Mouse (Mus musculus) heart, embryonic 11.5 days (tissue): ENCODE measurements around the gene Adra1b. TPM values are rescaled to one million over a fixed set of nuclear protein-coding genes. Genes with fewer than 3 reads are reported as not detected.

ENCODE experiments used
- ATAC-seq: fragments of 200-750 bp; cut with Nextera tagmentation; replicated peaks from 2 replicates; pipeline ENCODE4 v1.8.0; 2017; ENCODE audit warnings: moderate library complexity; ENCODE audit not compliant: insufficient number of reproducible peaks, low FRiP score, low TSS enrichment
- H3K27ac ChIP-seq: fragments of 300-500 bp; sonication (generic); 2 replicates; pipeline ENCODE4 v1.5.1; 2014; ENCODE audit warnings: mild to moderate bottlenecking, low read depth, low read length
- H3K27me3 ChIP-seq: fragments of 300-500 bp; sonication (generic); 2 replicates; pipeline ENCODE4 v1.6.1; 2014; ENCODE audit warnings: mild to moderate bottlenecking, low read length, mixed read lengths; ENCODE audit not compliant: control insufficient read depth, insufficient read depth
- H3K36me3 ChIP-seq: fragments of 300-500 bp; sonication (generic); 2 replicates; pipeline ENCODE4 v1.6.1; 2014; ENCODE audit warnings: mild to moderate bottlenecking, low read length, moderate library complexity, mixed read lengths; ENCODE audit not compliant: control insufficient read depth, insufficient read depth
- H3K4me1 ChIP-seq: fragments of 300-500 bp; sonication (generic); 2 replicates; pipeline ENCODE4 v1.6.1; 2014; ENCODE audit warnings: low read length; ENCODE audit not compliant: control insufficient read depth, insufficient read depth
- H3K4me2 ChIP-seq: fragments of 300-500 bp; sonication (generic); 2 replicates; pipeline ENCODE4 v1.6.1; 2014; ENCODE audit warnings: mild to moderate bottlenecking, moderate library complexity
- H3K4me3 ChIP-seq: fragments of 300-500 bp; sonication (generic); 2 replicates; pipeline ENCODE4 v1.5.1; 2014; ENCODE audit warnings: low read depth, low read length
- H3K9ac ChIP-seq: fragments of 300-500 bp; sonication (generic); 2 replicates; pipeline ENCODE4 v1.6.1; 2014; ENCODE audit warnings: mild to moderate bottlenecking, low read depth, low read length, moderate library complexity
- H3K9me3 ChIP-seq: fragments of 300-500 bp; sonication (generic); replicated peaks from 2 replicates; pipeline ENCODE4 v1.6.1; 2016; ENCODE audit warnings: low read length; ENCODE audit not compliant: control insufficient read depth
- WGBS: fragments of 180-500 bp; shearing (Covaris S2); extraction: QIAGEN DNeasy Blood & Tissue Kit; methylation state at CpG from one replicate; pipeline ENCODE4 v1.1.7; 2014; ENCODE audit not compliant: insufficient replicate concordance; 5-methylcytosine and 5-hydroxymethylcytosine counted together
- polyA plus RNA-seq: library from polyadenylated mRNA; unstranded; fragments of >200 nt; fragmentation: Nextera tagmentation; extraction: Ambion mirVana; gene quantifications from 2 replicates; pipeline ENCODE4 v1.2.1, GENCODE M21; 2014

The Adra1b gene
- polyA plus RNA-seq, 1 experiment from 2014 or later, result 2.3 TPM

DNA sequence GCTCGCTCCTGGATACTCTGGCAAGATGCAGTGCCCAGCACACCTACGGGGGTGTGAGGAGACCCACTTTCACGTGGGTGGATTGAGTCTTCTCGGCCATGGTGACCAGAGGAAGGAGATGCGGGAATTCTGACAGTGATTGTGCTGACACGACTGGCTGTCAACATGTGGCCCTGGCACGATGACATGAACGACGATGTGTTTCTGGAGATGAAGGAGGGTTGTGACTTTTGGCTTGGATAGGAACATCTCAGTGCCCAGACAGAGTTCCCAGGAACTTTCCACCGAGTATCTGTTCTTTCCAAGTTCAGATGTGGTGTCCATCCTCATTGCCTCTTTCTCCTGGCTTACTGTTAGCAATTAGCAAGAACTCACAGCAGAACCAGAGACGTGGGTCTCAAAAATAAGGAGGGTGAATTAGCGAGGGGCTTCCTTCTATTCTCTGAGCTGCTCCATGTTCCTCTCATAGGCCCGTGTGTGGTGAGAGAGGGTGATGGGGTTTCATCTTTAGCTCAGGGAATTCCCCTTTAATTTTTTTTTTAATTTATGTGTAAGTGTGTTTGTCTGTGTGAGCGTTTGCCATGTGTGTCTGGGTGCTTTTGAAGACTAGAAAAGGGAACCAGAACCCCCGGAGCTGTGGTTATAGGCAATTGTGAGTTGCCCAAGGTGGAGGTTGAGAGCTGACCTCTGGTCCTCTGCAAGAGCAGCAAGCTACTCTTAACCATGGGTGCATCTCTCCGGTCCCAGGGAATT is 11.3 kb upstream of the Adra1b start:
- no peaks in the 10 kb centered on the region for H3K36me3 ChIP-seq
- H3K27ac ChIP-seq, result no peak overlapping the region
- no peak overlapping the region for H3K4me3 ChIP-seq
- no peak for ATAC-seq
- no peaks in the 10 kb centered on the region for H3K9me3 ChIP-seq
- 0 out of 2 replicates have a peak, but pooled peaks cover 4% of the 10 kb centered on the region for H3K4me1 ChIP-seq
- H3K27me3 ChIP-seq, result no peaks in the 10 kb centered on the region
- no peak overlapping the region for H3K9ac ChIP-seq
- no peak overlapping the region for H3K4me2 ChIP-seq
- 71% methylated on average over 16 of the region's 16 CpGs for WGBS

DNA sequence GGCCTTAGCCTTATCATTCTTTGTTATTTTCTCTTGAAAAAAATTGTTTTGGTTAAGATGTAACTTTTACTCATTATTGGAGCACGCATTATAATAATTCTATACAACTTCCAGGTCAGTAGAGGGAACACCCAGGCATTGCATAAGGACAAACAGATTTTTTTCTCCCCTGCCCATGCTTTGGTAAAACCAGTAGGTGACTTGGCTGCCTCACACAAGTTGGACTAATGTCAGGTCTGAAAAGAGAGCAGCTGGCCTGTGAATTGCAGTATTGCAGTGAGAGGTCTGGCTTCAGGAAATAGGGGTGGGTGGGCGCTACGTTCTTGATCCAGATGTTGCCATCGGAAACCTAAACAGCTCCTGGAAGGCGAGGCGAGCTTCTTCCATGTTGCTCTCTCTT is 10.6 kb upstream of the Adra1b start:
- no peaks in the 10 kb centered on the region for H3K27me3 ChIP-seq
- 0 out of 2 replicates have a peak, but pooled peaks cover 4% of the 10 kb centered on the region for H3K4me1 ChIP-seq
- no peak overlapping the region for H3K4me2 ChIP-seq
- 72% methylated on average over 6 of the region's 6 CpGs for WGBS
- ATAC-seq, result no peak
- no peak overlapping the region for H3K9ac ChIP-seq
- H3K36me3 ChIP-seq, result no peaks in the 10 kb centered on the region
- no peaks in the 10 kb centered on the region for H3K9me3 ChIP-seq
- H3K27ac ChIP-seq, result no peak overlapping the region
- H3K4me3 ChIP-seq, result no peak overlapping the region

DNA sequence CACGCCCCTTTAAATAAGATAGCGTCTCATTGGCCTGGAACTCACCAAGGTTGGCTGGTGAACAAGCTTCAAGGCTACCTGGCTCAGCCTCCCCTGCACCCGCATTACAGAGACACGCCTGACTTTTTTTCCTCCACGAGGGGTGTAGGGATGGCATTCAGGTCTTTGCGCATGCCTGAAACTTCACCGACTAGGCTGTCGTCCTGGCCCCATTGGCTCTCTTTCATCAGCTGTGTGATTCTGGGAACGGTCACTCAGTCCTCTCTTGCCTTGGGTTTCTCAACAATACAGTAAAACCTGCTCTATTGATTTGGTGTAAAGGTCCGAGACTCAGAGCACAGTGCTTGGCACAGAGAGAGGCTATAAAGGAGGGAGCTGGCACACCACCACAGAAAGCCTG is 2.3 kb upstream of the Adra1b start:
- H3K36me3 ChIP-seq, result no peaks in the 10 kb centered on the region
- no peak overlapping the region for H3K9ac ChIP-seq
- no peaks in the 10 kb centered on the region for H3K27me3 ChIP-seq
- no peak overlapping the region for H3K4me3 ChIP-seq
- H3K4me2 ChIP-seq, result no peak overlapping the region
- H3K27ac ChIP-seq, result no peak overlapping the region
- WGBS, result 72% methylated on average over 10 of the region's 10 CpGs
- no peaks in the 10 kb centered on the region for H3K4me1 ChIP-seq
- no peaks in the 10 kb centered on the region for H3K9me3 ChIP-seq
- ATAC-seq, result no peak

DNA sequence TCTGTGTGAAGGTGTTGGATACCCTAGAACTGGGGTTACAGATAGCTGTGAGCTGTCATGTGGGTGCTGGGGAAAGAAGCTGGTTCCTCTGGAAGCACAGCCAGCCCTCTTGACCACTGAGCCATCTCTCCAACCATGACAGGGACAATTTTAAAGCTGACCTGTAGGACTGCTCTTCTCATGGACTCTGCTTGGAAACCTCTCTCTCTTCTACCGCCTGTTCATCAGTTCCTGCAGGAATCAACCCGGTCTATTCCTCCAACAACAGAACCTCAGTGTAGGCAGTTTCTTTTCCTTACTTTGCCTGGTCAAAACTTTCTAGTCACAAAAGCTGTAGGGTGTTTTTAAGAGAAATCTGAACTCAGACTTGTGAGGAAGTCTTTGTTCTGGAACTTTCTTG is 1.3 kb downstream of the Adra1b start:
- Histone ChIP-seq H3K4me1 (no peaks in the 10 kb centered on the region), H3K36me3 (no peaks in the 10 kb centered on the region), H3K4me3 (no peak overlapping the region), H3K9me3 (no peaks in the 10 kb centered on the region), H3K9ac (no peak overlapping the region), H3K27ac (no peak overlapping the region), H3K27me3 (no peaks in the 10 kb centered on the region), H3K4me2 (no peak overlapping the region)
- ATAC-seq, result no peak
- 82% methylated on average over 2 of the region's 2 CpGs for WGBS

DNA sequence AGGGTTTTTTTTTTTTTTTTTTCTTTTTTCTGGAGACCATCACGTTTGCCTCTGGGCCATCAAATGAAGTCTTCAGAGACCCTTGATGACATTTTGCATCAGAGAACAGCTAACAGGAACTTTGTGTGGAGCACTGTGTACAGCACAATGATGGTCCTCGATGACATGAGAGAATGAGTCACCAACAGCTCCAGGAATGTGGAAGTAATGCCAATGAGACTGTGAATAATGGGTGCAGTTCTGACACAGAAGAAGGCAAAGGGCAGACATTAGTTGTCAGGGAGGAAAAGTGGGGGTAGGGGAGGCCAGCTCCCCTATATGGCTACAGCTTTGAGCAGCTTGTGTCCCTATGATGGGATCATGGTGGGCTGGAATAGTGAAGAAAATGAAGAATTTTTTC is 5.7 kb downstream of the Adra1b start:
- Histone ChIP-seq H3K4me2 (no peak overlapping the region), H3K4me3 (no peak overlapping the region), H3K9ac (no peak overlapping the region), H3K4me1 (no peaks in the 10 kb centered on the region; the same call in 1 of the 2 replicates), H3K9me3 (no peaks in the 10 kb centered on the region), H3K27me3 (no peaks in the 10 kb centered on the region), H3K36me3 (no peaks in the 10 kb centered on the region), H3K27ac (no peak overlapping the region)
- no peak for ATAC-seq
- WGBS, result 59% methylated on average over 2 of the region's 2 CpGs

DNA sequence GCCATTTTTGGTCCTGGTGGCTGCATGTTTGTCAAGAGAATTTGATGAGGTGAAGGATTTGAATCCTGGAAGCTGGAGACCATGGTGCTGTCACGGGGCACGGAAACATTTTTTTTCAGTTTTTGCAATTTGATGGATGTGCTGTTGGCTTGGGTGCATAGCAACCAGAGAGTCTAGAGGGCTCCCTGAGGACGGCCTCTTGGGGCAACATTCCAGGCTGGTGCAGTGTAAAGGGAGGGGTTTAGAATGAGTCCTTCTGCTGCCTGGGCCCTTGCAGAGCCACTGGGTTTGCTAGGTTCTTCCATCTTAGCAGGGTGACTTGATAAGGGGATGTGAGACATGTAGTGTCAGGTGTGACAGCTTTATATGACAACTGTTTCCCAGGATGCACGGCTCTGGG is 8.5 kb downstream of the Adra1b start:
- Histone ChIP-seq H3K9me3 (no peaks in the 10 kb centered on the region), H3K36me3 (no peaks in the 10 kb centered on the region), H3K4me2 (no peak overlapping the region), H3K9ac (no peak overlapping the region), H3K4me3 (no peak overlapping the region), H3K27me3 (no peaks in the 10 kb centered on the region), H3K4me1 (peaks cover 5% of the 10 kb centered on the region), H3K27ac (no peak overlapping the region)
- WGBS, result 57% methylated on average over 4 of the region's 4 CpGs
- ATAC-seq, result no peak

DNA sequence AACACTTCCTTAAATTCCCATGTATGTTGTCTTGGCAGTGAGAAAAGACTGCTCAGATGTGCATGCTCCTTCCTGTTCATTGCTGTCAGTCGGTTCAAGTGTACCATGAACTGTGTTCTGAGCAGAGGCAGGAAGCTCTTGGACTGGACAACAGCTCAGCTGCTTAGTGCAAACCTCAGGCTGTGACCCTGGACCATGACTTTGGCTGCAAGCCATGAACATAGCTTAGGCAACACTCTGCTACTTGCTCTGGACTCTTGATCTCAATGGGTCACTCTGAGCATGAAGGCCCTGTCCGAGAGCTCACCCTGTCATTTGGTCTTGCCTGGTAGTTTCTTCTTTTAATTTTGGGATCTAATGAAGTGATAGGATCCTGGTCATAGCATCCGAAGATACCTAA is 9.6 kb downstream of the Adra1b start:
- Histone ChIP-seq H3K4me2 (no peak overlapping the region), H3K9me3 (no peaks in the 10 kb centered on the region), H3K4me3 (no peak overlapping the region), H3K9ac (no peak overlapping the region), H3K27ac (no peak overlapping the region), H3K27me3 (no peaks in the 10 kb centered on the region), H3K4me1 (peaks cover 5% of the 10 kb centered on the region), H3K36me3 (no peaks in the 10 kb centered on the region)
- WGBS, result 78% methylated on average over 3 of the region's 3 CpGs
- no peak for ATAC-seq

DNA sequence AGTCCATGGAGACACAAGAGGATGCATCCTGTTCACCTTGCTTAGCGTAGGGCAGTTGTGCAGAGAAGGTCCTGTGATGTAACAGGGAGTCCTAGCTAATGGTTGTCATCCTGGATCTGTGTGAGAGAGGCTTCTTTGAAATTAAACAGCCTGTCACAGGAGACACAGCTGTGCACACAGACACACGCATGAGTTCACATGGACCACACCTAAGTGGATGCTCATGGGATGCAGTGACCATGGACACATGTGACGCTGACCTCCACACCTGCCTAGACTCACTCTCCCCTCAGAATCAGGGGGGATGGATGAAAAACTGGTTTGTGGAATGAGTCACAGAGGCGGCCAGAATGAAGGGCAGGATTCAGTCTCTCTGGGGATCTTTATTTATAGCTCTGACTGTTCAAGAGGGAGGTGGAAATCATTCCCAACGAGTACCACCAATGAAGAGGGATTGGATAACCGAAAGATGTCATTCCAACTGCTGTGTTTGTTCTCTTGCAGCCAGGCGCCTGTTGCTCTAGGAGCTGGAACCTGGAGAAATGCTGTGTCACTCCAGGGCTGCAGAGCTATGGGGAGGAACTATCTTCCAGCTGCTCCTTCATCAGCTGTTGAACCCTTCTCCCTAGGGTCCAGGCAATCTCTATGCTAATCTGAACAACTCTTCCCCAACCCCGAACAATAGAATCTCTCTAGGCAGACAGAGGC is 11.6 kb downstream of the Adra1b start:
- Histone ChIP-seq H3K4me2 (no peak overlapping the region), H3K27me3 (no peaks in the 10 kb centered on the region), H3K4me1 (peaks cover 5% of the 10 kb centered on the region), H3K9ac (no peak overlapping the region), H3K27ac (no peak overlapping the region), H3K9me3 (no peaks in the 10 kb centered on the region), H3K36me3 (no peaks in the 10 kb centered on the region), H3K4me3 (no peak overlapping the region)
- ATAC-seq, result no peak
- WGBS, result 54% methylated on average over 8 of the region's 8 CpGs

DNA sequence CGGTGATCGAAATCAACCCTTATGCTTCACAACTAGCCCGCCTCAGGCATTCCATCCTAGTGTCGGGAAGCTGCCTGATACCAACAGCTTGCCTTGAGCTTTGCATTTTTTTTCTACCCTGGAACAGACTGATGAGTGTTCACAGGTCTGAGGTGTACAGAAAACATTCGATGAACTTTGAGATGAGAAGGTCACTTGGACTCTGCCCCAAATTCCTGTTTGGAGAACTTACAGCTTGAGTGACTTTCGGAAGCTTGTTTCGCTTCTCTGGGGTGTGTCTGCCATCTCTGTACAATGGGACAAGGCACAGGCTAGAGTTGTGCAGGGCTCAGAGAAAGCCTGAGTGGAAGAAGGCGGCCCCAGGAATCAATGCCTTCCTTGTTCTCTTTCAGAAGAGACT is 12.3 kb downstream of the Adra1b start:
- Histone ChIP-seq H3K27ac (no peak overlapping the region), H3K9me3 (no peaks in the 10 kb centered on the region), H3K4me2 (no peak overlapping the region), H3K9ac (no peak overlapping the region), H3K27me3 (no peaks in the 10 kb centered on the region), H3K36me3 (no peaks in the 10 kb centered on the region), H3K4me3 (no peak overlapping the region), H3K4me1 (peaks cover 5% of the 10 kb centered on the region)
- no peak for ATAC-seq
- WGBS, result 80% methylated on average over 8 of the region's 8 CpGs
